Mouse (Mus musculus) limb, embryonic 14.5 days (tissue): ENCODE results near the gene Map1s. TPM values are rescaled to one million over a fixed set of nuclear protein-coding genes. Genes with fewer than 3 reads are reported as not detected.

Experiments
- ATAC-seq: fragments of 200-750 bp; cut with Nextera tagmentation; 2 replicates; pipeline ENCODE4 v1.8.0; 2017; ENCODE audit warnings: low read depth, moderate number of reproducible peaks, moderate TSS enrichment; ENCODE audit not compliant: low FRiP score
- DNase-seq: peaks from one replicate; pipeline ENCODE4 v3.0.0-alpha.2; 2015; ENCODE audit warnings: low spot score
- H3K27ac ChIP-seq: fragments of 300-500 bp; sonication (generic); replicated peaks from 2 replicates; pipeline ENCODE4 v1.5.1; 2014; ENCODE audit warnings: low read depth, mild to moderate bottlenecking, low read length, moderate library complexity, mixed read lengths
- H3K27me3 ChIP-seq: fragments of 300-500 bp; sonication (generic); 2 replicates; pipeline ENCODE4 v1.6.1; 2014; ENCODE audit warnings: low read length, mixed read lengths; ENCODE audit not compliant: control insufficient read depth, insufficient read depth
- H3K36me3 ChIP-seq: fragments of 300-500 bp; sonication (generic); 2 replicates; pipeline ENCODE4 v1.6.1; 2014; ENCODE audit warnings: mild to moderate bottlenecking, low read length, moderate library complexity, mixed read lengths; ENCODE audit not compliant: control insufficient read depth, insufficient read depth
- H3K4me1 ChIP-seq: fragments of 300-500 bp; sonication (generic); 2 replicates; pipeline ENCODE4 v1.6.1; 2014; ENCODE audit warnings: antibody characterized with exemption, low read length, mixed read lengths; ENCODE audit not compliant: control insufficient read depth, insufficient read depth
- H3K4me2 ChIP-seq: fragments of 300-500 bp; sonication (generic); replicated peaks from 2 replicates; pipeline ENCODE4 v1.6.1; 2014; ENCODE audit warnings: low read depth, mild to moderate bottlenecking, low read length, moderate library complexity; ENCODE audit not compliant: severe bottlenecking
- H3K4me3 ChIP-seq: fragments of 300-500 bp; sonication (generic); replicated peaks from 2 replicates; pipeline ENCODE4 v1.5.1; 2014; ENCODE audit warnings: low read length
- H3K9ac ChIP-seq: fragments of 300-500 bp; sonication (generic); 2 replicates; pipeline ENCODE4 v1.6.1; 2014; ENCODE audit warnings: mild to moderate bottlenecking, low read depth, low read length, moderate library complexity; ENCODE audit not compliant: severe bottlenecking
- H3K9me3 ChIP-seq: fragments of 300-500 bp; sonication (generic); 2 replicates; pipeline ENCODE4 v1.6.1; 2016; ENCODE audit warnings: low read length; ENCODE audit not compliant: control insufficient read depth
- POLR2A ChIP-seq: fragments of 200-500 bp; IDR thresholded peaks from 2 replicates; pipeline ENCODE4 v1.8.0; 2012; ENCODE audit warnings: inconsistent platforms, mild to moderate bottlenecking, moderate library complexity, borderline replicate concordance; ENCODE audit not compliant: insufficient read depth, insufficient read length; ENCODE audit errors: extremely low read depth
- WGBS: fragments of 180-500 bp; shearing (Covaris S2); extraction: QIAGEN DNeasy Blood & Tissue Kit; methylation state at CpG from one replicate; pipeline ENCODE4 v1.1.7; 2014; 5-methylcytosine and 5-hydroxymethylcytosine counted together
- polyA plus RNA-seq, 2 experiments: library from polyadenylated mRNA; depleted of rRNA in 1 of 2; stranded (reverse) in 1 of 2; unstranded in 1 of 2; fragments of >200 nt; fragmentation: Nextera tagmentation in 1 of 2; extraction: Ambion mirVana in 1 of 2; gene quantifications; 2 replicates each; pipeline versions ENCODE4 v1.2.1 to v1.2.3; 2012 to 2014

Map1s gene
- polyA plus RNA-seq, 2 experiments: 45.6 to 63.7 TPM

DNA sequence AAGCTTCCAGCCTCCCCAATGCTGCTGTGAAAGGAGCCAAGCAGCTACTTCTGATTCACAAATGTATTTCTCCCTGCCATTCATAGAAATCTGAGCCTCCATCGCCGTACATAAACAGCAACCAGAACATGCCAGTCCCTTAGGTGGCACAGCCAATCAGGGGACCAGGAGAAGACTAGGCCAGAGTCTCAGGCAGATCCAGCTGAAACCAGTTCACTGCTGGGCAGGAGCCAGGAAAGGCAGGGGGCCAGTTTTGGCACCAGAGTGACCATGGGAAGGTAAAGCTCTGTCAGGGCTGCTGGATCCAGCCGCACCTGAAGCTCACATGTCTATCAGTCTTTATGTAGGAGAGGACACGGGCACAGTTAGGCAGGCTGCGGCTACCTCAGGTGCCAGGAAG lies 15.1 kb upstream of the Map1s start:
- 88% methylated on average over 5 of the region's 5 CpGs for WGBS
- no peak overlapping the region for H3K4me2 ChIP-seq
- no peak for TF ChIP-seq POLR2A
- H3K27me3 ChIP-seq: peaks cover 33% of the 10 kb centered on the region
- no peak overlapping the region for H3K27ac ChIP-seq
- ATAC-seq (no peak), DNase-seq (no peak)
- H3K36me3 ChIP-seq: peaks cover 27% of the 10 kb centered on the region
- no peak overlapping the region for H3K4me3 ChIP-seq
- no peaks in the 10 kb centered on the region for H3K9me3 ChIP-seq
- H3K9ac ChIP-seq: no peak overlapping the region
- peaks cover 3% of the 10 kb centered on the region; the same call in 1 of the 2 replicates for H3K4me1 ChIP-seq

DNA sequence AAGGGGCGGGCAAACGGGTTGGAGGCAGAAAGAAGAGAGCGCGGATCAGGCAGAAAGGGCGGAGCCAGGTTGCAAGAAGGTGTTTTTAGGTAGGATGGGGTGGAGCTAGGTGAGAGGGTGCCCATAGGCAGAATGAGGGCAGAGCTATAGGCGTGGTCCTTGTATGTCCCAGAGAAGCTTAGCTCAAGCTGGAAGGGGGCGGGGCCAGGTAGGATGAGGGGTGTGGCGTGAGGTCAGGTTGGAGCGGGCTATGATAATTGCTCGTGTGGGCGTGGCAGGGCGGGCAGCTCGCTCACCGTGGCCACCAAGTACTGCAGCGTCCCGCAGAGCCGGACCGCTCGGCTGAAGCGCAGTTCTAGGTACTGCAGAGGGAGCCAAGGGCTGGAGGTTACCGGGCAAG lies 14.4 kb upstream of the Map1s start:
- H3K27me3 ChIP-seq: peaks cover 33% of the 10 kb centered on the region
- WGBS: 4% methylated on average over 21 of the region's 21 CpGs

DNA sequence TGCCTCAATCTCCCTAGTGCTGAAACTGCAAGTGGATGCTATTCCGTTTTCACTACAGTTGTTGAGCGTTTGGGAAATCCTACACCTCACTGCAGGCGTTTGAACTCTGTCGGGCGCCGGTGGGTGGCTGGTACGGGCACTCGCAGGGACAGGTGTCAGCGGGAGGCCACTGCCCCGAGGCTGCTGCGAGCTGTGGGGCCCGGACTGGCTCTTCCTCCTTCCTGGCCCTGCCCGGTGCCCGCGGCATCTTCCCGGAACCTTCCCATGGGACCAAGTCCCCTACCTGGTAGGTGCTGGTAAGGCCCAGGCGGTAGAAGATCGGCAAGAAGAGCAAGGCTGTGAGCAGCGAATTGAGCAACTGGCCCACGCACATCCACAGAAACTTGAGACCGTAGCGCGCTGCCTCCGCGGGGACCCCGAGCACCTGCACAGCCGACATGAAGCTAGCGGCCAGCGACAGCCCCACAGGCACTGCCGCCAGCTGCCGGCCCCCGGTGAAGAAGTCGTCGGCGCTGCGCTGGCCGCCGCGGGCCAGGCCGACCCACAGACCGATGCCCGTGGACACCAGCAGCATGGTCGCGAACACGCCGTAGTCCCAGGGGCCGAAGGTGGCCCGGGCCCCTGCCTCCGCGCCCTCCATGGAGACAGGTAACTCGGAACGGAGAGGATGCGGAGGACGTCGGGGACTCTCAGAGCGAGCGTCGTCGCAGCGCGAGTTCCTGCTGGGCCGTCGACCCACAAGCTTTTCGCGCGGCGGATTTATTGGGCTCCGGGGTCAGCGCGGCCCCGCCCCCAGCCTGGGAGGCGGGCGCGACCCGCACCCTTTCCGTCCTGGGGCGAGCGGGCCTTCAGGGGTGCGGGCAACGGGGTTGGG lies 13.5 kb upstream of the Map1s start, which contains the start of gene Slc5a5:
Gene Slc5a5, minus strand, starts transcription at position 736 of the 874 bp plus-strand sequence.
- peak within 1 kb of the TSS; percentile 31 for H3K4me3 ChIP-seq
- TF ChIP-seq POLR2A: no peak
- WGBS: 2% methylated on average over 69 of the region's 80 CpGs
- no peaks in the 10 kb centered on the region for H3K9me3 ChIP-seq
- H3K27me3 ChIP-seq: peaks cover 33% of the 10 kb centered on the region
- ATAC-seq (no peak), DNase-seq (no peak)
- peak within 1 kb of the TSS; percentile 47 for H3K4me2 ChIP-seq
- no peak within 1 kb of the TSS for H3K27ac ChIP-seq
- H3K4me1 ChIP-seq: peaks cover 6% of the 10 kb centered on the region
- peak within 1 kb of the TSS; percentile 36 for H3K9ac ChIP-seq
- peaks cover 30% of the 10 kb centered on the region for H3K36me3 ChIP-seq

More for the DNA sequence above, 14.4 kb upstream of the Map1s start:
- H3K27ac ChIP-seq: no peak overlapping the region
- H3K9me3 ChIP-seq: no peaks in the 10 kb centered on the region
- peak overlapping the region; percentile 31; the same call in 1 of the 2 replicates for H3K4me3 ChIP-seq
- H3K4me2 ChIP-seq: no peak overlapping the region
- TF ChIP-seq POLR2A: no peak
- H3K4me1 ChIP-seq: peaks cover 6% of the 10 kb centered on the region
- no peak for ATAC-seq
- DNase-seq: no peak
- peaks cover 30% of the 10 kb centered on the region for H3K36me3 ChIP-seq
- no peak overlapping the region for H3K9ac ChIP-seq

DNA sequence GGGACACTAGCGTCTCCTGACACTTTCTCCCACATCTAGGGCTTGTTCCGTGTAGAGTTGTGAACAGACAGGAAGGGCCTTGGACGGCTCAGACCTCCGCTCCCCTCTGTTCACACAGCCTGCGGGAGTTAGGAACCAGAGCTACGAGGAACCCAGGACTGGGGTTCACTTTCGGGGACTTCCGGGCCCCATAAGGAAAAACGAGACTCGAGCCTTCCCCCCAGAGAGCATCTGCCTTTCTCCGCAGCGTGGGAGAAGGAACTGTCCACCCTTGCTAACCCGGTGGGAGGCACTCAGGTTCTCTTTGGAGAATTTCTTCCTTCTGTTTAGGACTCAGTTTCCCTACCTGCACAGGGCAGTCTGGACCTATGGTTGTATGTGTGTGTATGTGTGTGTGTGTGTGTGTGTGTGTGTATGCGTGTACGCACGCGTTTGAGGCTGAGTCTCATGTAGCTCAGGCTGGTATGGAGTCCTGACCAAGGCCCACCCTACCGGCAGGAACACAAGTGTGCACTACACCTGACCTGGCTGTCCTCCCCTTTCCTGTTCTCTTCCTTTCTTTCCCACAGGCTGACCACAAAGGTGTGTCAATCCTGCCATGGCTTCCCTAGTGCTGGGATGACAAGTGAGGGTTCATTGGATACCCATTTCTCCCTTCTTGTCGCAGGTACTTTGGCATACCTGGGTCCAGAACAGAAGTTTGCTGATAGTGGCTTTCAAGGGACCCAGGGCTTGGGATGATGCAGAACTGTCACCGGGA lies 12.7 kb upstream of the Map1s start:
- 28% methylated on average over 18 of the region's 20 CpGs for WGBS
- no peak overlapping the region for H3K27ac ChIP-seq
- ATAC-seq: no peak
- no peak for TF ChIP-seq POLR2A
- peaks cover 6% of the 10 kb centered on the region for H3K4me1 ChIP-seq
- DNase-seq: no peak
- no peaks in the 10 kb centered on the region for H3K9me3 ChIP-seq
- H3K4me2 ChIP-seq: peak overlapping the region; percentile 47; the same call in 1 of the 2 replicates
- H3K27me3 ChIP-seq: peaks cover 33% of the 10 kb centered on the region
- peaks cover 30% of the 10 kb centered on the region for H3K36me3 ChIP-seq
- H3K4me3 ChIP-seq: peak overlapping the region; percentile 31
- peak overlapping the region; percentile 36 for H3K9ac ChIP-seq
